Mouse (Mus musculus): ENCODE measurements at regions not wholly inside any gene's neighbourhood (a gene's known extent, or its start where the extent isn't known, plus 50 kb on each side); places are given as distances from the start of the nearest gene placed in this dataset.

GRCm38 (mm10) chr6:143372487-143372886, 205.5 kb downstream of the Etnk1 start:
- no peak for DNase-seq (ENCODE audit: extremely low read depth, insufficient read length, low spot score)

GRCm38 (mm10) chr6:143373686-143374273, 206.8 kb downstream of the Etnk1 start:
- no peak for DNase-seq (ENCODE audit: extremely low read depth, insufficient read length, low spot score)

- DNase-seq (ENCODE audit: extremely low read depth, insufficient read length, low spot score), result no peak
Measured at GRCm38 (mm10) chr6:143375951-143376713, 209.1 kb downstream of the Etnk1 start.

GRCm38 (mm10) chr6:143377121-143377520, 210.1 kb downstream of the Etnk1 start:
- DNase-seq (ENCODE audit: extremely low read depth, insufficient read length, low spot score), result no peak

GRCm38 (mm10) chr6:143378126-143378525, 211.1 kb downstream of the Etnk1 start:
- no peak for DNase-seq (ENCODE audit: extremely low read depth, insufficient read length, low spot score)

GRCm38 (mm10) chr6:143380490-143380889, 213.5 kb downstream of the Etnk1 start:
- DNase-seq (ENCODE audit: extremely low read depth, insufficient read length, low spot score), result peak; percentile 67

GRCm38 (mm10) chr6:143386597-143387450, 219.8 kb downstream of the Etnk1 start:
- no peak for DNase-seq (ENCODE audit: extremely low read depth, insufficient read length, low spot score)

GRCm38 (mm10) chr6:143393543-143394207, 226.7 kb downstream of the Etnk1 start:
- no peak for DNase-seq (ENCODE audit: extremely low read depth, insufficient read length, low spot score)

- no peak for DNase-seq (ENCODE audit: extremely low read depth, insufficient read length, low spot score)
Measured at GRCm38 (mm10) chr6:143394377-143394776, 227.4 kb downstream of the Etnk1 start.

GRCm38 (mm10) chr6:143401436-143401835, 234.4 kb downstream of the Etnk1 start:
- no peak for DNase-seq (ENCODE audit: extremely low read depth, insufficient read length, low spot score)

- no peak for DNase-seq (ENCODE audit: extremely low read depth, insufficient read length, low spot score)
Measured at GRCm38 (mm10) chr6:143401921-143402320, 234.9 kb downstream of the Etnk1 start.

- no peak for DNase-seq (ENCODE audit: extremely low read depth, insufficient read length, low spot score)
Measured at GRCm38 (mm10) chr6:143402766-143403165, 235.7 kb downstream of the Etnk1 start.

- DNase-seq (ENCODE audit: extremely low read depth, insufficient read length, low spot score), result no peak
Measured at GRCm38 (mm10) chr6:143404521-143404920, 237.5 kb downstream of the Etnk1 start.

- no peak for DNase-seq (ENCODE audit: extremely low read depth, insufficient read length, low spot score)
Measured at GRCm38 (mm10) chr6:143412056-143412455, 245.0 kb downstream of the Etnk1 start.

GRCm38 (mm10) chr6:143412721-143413120, 245.7 kb downstream of the Etnk1 start:
- DNase-seq (ENCODE audit: extremely low read depth, insufficient read length, low spot score), result no peak

GRCm38 (mm10) chr6:143414590-143415382, 247.8 kb downstream of the Etnk1 start:
- DNase-seq (ENCODE audit: extremely low read depth, insufficient read length, low spot score), result no peak

GRCm38 (mm10) chr6:143415383-143415778, 248.4 kb downstream of the Etnk1 start:
- DNase-seq (ENCODE audit: extremely low read depth, insufficient read length, low spot score), result no peak

GRCm38 (mm10) chr6:143419872-143420271, 252.9 kb downstream of the Etnk1 start:
- no peak for DNase-seq (ENCODE audit: extremely low read depth, insufficient read length, low spot score)

GRCm38 (mm10) chr6:143423026-143423425, 256.0 kb downstream of the Etnk1 start:
- no peak for DNase-seq (ENCODE audit: extremely low read depth, insufficient read length, low spot score)

- no peak for DNase-seq (ENCODE audit: extremely low read depth, insufficient read length, low spot score)
Measured at GRCm38 (mm10) chr6:143425182-143425829, 258.3 kb downstream of the Etnk1 start.

All from 3134 (cell line).